Mouse (Mus musculus): Measurements from ENCODE around the gene Fosb.

- TF ChIP-seq CTCF (IDR thresholded peaks at IDR 0.05; ENCODE audit: borderline replicate concordance, control insufficient read depth, extremely low read depth, insufficient read depth, low read length, poor library complexity) = no peak
- no peak for TF ChIP-seq POLR2A (IDR thresholded peaks at IDR 0.05; ENCODE audit: control insufficient read depth, extremely low read depth, insufficient read depth, low read length, poor library complexity)
Observed at GRCm38 (mm10) chr7:19357381-19358375, 47.8 kb upstream of the Fosb start.
